Mouse (Mus musculus) erythroid progenitor cell, adult 5-6 weeks (primary cell): Measurements from ENCODE around the gene Pfkl. TPM values are rescaled to one million over a fixed set of nuclear protein-coding genes. Genes with fewer than 3 reads are reported as not detected.
"Not testable (repeated sequence)": the region's sequence is repeated elsewhere in the genome, so short reads cannot be mapped to it uniquely, and the experiment has no call there.

Experiments used
- ATAC-seq: replicated peaks from 2 replicates; pipeline ENCODE4 v1.8.0; 2016; ENCODE audit warnings: moderate number of reproducible peaks, mild to moderate bottlenecking, moderate TSS enrichment, inconsistent platforms; ENCODE audit not compliant: poor library complexity, low FRiP score, severe bottlenecking
- total RNA-seq, 2 experiments: library from RNA; stranded (forward) in 1 of 2; stranded (reverse) in 1 of 2; fragments of 150-400 nt in 1 of 2; fragments of 186-747, 209-891 nt in 1 of 2; gene quantifications; 2 replicates each; pipeline versions ENCODE4 v1.2.3 to v1.2.4; 2015 to 2017; ENCODE audit warnings: low replicate concordance in 2 of 2

Pfkl gene
- total RNA-seq, 2 experiments from 2014 or later, result 0.42 to 9.2 TPM

DNA sequence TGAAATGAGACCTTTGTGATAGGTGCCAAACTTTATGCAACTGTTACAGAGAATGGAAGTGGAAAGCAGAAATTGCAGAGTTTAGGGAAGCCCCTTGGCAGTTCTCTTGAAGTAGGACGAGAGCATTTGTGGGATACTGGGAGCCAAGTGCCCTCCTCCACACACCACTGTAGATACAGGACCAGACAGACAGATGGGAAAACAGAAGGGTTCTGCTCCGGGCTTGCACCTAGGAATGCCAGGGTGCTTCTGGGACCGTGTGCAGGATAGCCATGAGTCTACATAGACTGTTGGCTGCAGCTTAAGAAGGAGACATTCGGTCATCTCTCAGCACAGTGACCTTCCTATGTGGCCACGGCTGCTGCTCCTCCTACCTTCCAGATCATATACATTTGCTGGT lies 35.1 kb downstream of the Pfkl start:
- ATAC-seq, result no peak

DNA sequence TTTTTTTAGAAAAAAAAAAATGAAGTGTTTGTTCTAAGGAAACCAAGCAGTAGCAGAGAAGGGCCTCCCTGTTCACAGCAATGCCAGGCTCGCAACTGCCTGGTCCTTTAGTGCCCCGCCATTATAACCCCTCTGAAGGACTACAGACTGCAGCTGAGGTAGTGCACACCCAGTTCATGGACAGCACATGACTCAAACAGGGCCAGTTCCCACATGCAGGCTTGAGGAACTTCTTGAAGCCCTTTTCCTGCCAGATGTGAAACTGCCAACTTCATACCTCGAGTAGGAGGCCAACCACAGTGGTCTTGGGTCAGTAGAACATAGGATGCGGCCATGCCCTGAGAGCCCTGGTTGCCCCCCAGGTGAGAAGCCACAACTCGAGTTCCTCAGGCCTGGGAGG lies 35.6 kb downstream of the Pfkl start:
- ATAC-seq, result no peak

DNA sequence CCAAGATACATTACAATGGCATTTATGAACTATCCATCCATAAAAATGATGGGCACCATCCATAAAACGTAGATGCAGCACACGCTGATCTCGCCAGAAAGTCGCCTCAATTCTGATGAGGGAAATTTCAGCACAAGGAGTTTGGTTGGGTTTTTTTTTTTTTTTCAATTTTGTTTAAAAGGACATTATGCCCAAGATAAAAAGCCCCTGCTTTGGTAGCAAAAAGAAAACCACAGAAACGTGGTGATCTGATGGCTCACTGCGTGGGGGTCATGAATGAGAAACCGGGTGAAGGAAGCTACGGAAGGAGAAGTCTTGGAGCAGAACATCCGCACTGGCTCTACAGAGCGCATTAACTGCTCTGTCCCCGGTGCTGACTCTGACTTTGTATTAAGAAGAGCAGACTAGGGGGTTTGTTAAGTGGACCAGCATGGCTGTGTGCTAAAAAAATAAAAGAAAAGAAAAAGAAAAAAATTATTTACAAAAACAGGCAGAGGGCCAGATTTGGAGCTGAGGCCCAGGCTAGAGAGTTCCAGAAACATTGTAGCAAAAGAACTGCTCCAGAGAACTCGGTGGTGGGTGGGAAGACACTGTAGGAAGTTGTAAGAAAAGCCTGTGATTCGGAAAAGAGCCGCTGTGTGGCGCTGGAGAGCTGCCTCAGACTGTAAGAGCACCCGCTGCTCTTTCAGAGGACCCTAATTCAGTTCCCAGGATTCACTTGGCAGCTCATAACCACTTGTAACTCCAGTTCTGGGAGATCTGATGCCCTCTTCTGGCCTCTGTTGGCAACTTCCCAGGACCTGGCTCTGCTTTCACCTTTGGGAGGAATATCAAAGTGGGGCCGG lies 38.0 kb downstream of the Pfkl start:
- no peak for ATAC-seq

DNA sequence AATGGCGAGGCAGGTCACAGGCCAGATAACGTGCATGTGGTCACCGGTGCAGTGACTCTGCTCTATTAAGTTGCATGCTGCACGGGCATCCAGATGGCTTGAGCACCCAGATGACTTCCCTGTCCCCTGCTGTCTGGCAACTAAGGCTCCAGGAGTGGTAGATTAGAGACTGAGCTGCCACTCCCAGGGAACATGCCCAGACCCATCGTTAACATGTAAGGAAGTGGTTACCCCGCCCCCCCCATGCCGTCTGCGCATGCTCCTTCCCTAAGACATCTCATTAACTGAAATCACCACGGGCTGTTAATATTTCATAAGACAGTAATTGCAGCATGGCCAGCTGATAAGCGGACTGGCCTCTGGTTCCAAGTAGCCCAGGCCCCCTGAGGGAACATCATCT lies 38.7 kb downstream of the Pfkl start:
- ATAC-seq, result no peak

DNA sequence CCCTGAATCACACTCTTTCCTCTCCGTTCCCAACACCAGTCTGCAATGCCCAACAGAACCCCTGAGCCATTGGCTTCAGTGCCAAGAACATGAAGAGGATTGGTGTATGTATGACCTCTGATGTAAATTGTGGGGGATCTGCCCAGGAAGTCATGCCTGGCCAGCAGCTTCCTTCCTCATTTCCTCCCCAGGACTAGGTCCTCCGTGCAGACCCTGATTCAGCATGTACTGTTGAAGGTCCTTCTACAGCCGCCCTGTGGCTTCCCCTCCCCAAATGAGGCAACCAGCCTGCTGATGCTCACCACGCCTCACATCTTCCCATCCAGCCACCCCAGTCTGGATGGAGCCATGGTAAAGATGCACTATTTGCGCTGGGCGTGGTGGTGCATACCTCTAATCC lies 39.4 kb downstream of the Pfkl start, which contains the start of gene Trpm2:
Trpm2 (minus strand) TSS at position 83 of the 400 bp plus-strand sequence.
- no peak for ATAC-seq

DNA sequence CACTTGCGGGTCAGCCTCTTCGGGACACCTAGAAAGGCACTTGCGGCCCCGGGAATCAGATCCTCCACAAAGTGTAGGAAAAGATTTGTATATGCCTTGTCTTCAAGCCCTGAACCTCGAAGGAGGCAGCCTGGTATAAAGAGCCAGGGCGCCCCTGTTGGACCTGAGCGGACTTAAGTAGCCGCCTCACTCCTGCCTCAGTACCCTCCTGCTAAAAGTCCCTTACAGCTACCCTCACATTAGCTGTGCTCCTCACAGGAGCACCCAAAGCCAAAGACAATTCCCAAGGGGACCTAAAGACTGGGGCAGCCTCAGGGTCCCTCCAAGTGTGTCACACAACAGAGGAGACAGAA lies 39.9 kb downstream of the Pfkl start:
- ATAC-seq, result no peak

DNA sequence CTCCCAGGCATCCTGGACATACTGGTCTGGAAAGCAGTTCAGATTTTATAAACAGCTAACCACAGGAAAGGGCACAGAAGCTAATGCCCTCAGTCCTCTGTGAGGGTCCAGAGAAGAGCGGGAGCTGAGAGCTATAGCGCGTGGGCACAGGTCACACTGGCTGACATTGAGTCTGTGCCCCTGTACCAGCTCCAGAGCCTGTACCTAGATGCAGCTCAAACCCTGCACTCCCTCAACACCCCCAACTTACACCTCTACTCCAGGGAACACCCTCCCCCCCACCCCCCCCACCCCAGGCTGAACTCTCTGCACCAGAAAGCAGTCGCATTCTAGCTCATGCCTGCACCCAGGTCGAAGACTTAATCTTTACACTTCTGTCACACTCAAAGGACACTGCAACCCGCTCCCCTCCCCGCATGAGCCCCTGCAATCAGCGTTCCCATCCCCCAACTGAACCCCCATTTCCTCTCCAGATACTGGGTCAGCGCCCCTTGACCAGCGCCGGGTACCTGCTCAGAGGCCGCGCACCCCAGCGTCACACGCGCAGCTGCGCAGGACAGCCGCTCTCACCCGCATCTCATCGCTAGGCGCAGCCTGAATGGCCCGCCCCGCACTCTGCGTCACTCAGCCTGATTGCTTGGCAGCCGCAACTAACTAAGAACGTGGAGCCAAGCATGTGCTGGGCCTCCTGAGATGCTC lies 40.5 kb downstream of the Pfkl start:
- ATAC-seq, result no peak

DNA sequence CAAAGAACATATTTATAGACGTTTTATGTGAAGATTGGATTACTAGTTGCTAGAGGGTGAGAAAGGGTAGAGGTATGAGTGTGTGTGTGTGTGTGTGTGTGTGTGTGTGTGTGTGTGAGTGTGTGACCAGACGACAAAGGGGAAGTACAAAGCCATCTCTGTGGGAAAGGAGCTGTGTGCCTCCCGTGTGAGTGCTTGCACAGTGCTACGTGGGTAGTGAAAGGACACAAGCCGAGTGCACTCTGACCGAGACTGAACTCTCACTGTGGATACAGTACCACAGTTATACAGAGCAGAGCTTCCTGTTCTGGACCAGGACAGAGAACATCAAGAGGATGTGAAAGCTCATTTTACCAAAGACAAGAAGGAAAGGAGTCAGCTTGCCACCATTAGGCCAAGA lies 45.9 kb downstream of the Pfkl start:
- no peak for ATAC-seq

DNA sequence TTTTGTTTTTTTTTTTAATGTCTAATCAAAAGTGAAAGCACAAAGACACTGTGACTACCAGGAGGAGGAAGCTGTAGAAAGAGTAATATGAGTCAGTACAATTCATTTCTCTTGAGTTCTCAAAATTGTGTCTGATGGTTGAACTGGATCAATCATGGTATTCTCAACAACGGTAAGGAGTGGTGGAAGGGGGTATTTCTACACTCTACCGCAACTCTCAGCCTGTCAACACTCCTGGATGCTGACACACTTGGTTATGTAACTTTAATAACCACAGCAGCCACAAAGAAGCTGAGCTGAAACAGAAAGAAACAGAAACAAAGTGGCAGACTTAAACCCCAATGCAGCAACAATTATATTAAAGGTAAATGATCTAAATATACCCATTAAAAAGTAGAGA lies 47.2 kb downstream of the Pfkl start:
- ATAC-seq, result no peak

DNA sequence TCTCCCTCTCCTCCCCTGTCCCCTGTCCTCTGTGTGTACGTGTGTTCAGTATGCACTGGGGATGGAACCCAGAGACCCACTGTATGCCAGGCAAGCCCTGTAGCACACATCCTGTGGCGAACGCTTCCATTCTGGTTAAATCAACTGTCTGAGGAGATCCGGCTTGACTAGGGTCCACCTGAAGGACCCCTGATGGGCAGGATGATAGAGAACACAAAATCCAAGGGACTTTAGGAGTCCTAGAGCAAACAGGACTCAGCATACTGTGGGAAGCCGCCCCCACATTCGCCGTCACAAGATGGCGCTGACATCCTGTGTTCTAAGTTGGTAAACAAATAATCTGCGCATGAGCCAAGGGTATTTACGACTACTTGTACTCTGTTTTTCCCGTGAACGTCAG lies 59.4 kb downstream of the Pfkl start:
- ATAC-seq, result not testable (repeated sequence)

DNA sequence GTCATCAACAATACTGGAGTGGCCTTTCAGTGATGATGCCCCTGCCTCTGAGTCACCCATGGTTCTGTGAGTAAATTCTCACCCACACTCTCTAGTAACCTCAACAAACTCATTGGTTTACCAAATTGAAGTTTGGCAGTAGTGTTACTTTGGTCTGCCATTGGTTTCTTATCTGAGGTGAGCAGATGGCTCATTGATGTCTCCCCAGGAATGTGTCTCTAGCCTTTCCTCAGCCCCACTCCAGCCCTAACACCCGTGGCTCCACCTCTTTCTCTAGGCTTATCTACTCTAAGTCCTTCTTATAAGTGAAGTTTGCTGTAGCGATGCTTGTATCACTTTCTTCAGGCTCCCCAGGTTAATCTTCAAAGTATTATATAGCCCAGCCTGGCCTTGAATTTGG lies 70.2 kb downstream of the Pfkl start:
- ATAC-seq, result no peak

Other genes starting within 250 kb of the Pfkl start
- not detected in 2 replicates for gene Gm3238, start 238.8 kb downstream of the Pfkl start, total RNA-seq (2015; ENCODE audit: low replicate concordance)
- not detected in 2 replicates for gene Gm3238, start 238.8 kb downstream of the Pfkl start, total RNA-seq (2017; ENCODE audit: low replicate concordance)
- not detected in 2 replicates for gene Gm7138, start 233.1 kb downstream of the Pfkl start, total RNA-seq (2015; ENCODE audit: low replicate concordance)
- gene Gm7138, start 233.1 kb downstream of the Pfkl start, total RNA-seq (2017; ENCODE audit: low replicate concordance), result not detected in 2 replicates
- not detected in 2 replicates for gene Gm3250, start 227.5 kb downstream of the Pfkl start, total RNA-seq (2015; ENCODE audit: low replicate concordance)
- not detected in 2 replicates for gene Gm3250, start 227.5 kb downstream of the Pfkl start, total RNA-seq (2017; ENCODE audit: low replicate concordance)
- gene Gm7137, start 221.9 kb downstream of the Pfkl start, total RNA-seq (2015; ENCODE audit: low replicate concordance), result not detected in 2 replicates
- not detected in 2 replicates for gene Gm7137, start 221.9 kb downstream of the Pfkl start, total RNA-seq (2017; ENCODE audit: low replicate concordance)
- not detected in 2 replicates for gene Gm9639, start 215.0 kb downstream of the Pfkl start, total RNA-seq (2015; ENCODE audit: low replicate concordance)
- not detected in 2 replicates for gene Gm9639, start 215.0 kb downstream of the Pfkl start, total RNA-seq (2017; ENCODE audit: low replicate concordance)
- gene Gm19668, start 210.9 kb downstream of the Pfkl start, total RNA-seq (2015; ENCODE audit: low replicate concordance), result not detected in 2 replicates
- not detected in 2 replicates for gene Gm19668, start 210.9 kb downstream of the Pfkl start, total RNA-seq (2017; ENCODE audit: low replicate concordance)
- not detected in 2 replicates for gene Gm9507, start 198.2 kb downstream of the Pfkl start, total RNA-seq (2015; ENCODE audit: low replicate concordance)
- gene Gm9507, start 198.2 kb downstream of the Pfkl start, total RNA-seq (2017; ENCODE audit: low replicate concordance), result not detected in 2 replicates
- not detected in 2 replicates for gene Gm2696, start 195.4 kb downstream of the Pfkl start, total RNA-seq (2015; ENCODE audit: low replicate concordance)
- not detected in 2 replicates for gene Gm2696, start 195.4 kb downstream of the Pfkl start, total RNA-seq (2017; ENCODE audit: low replicate concordance)
- gene Krtap10-4, start 183.0 kb downstream of the Pfkl start, total RNA-seq (2015; ENCODE audit: low replicate concordance), result not detected in 2 replicates
- not detected in 2 replicates for gene Krtap10-4, start 183.0 kb downstream of the Pfkl start, total RNA-seq (2017; ENCODE audit: low replicate concordance)
- gene Krtap10-10, start 174.1 kb downstream of the Pfkl start, total RNA-seq (2015; ENCODE audit: low replicate concordance), result not detected in 2 replicates
- gene Krtap10-10, start 174.1 kb downstream of the Pfkl start, total RNA-seq (2017; ENCODE audit: low replicate concordance), result not detected in 2 replicates
- not detected in 2 replicates for gene Gm36176, start 163.3 kb downstream of the Pfkl start, total RNA-seq (2015; ENCODE audit: low replicate concordance)
- not detected in 2 replicates for gene Gm36176, start 163.3 kb downstream of the Pfkl start, total RNA-seq (2017; ENCODE audit: low replicate concordance)
- gene Gm10318, start 157.2 kb downstream of the Pfkl start, total RNA-seq (2015; ENCODE audit: low replicate concordance), result not detected in 2 replicates
- gene Gm10318, start 157.2 kb downstream of the Pfkl start, total RNA-seq (2017; ENCODE audit: low replicate concordance), result not detected in 2 replicates
- gene Gm3285, start 148.1 kb downstream of the Pfkl start, total RNA-seq (2015; ENCODE audit: low replicate concordance), result not detected in 2 replicates
- gene Gm3285, start 148.1 kb downstream of the Pfkl start, total RNA-seq (2017; ENCODE audit: low replicate concordance), result not detected in 2 replicates
- gene Lrrc3, start 107.5 kb downstream of the Pfkl start, total RNA-seq (2015; ENCODE audit: low replicate concordance), result not detected in 2 replicates
- gene Lrrc3, start 107.5 kb downstream of the Pfkl start, total RNA-seq (2017; ENCODE audit: low replicate concordance), result not detected in 2 replicates
- 0.42 and 1.1 TPM in 2 replicates for gene Trpm2, start 39.5 kb downstream of the Pfkl start, total RNA-seq (2015; ENCODE audit: low replicate concordance)
- 33.1 and 38.6 TPM in 2 replicates for gene Trpm2, start 39.5 kb downstream of the Pfkl start, total RNA-seq (2017; ENCODE audit: low replicate concordance)
- gene 1810043G02Rik, start 31.6 kb downstream of the Pfkl start, total RNA-seq (2015; ENCODE audit: low replicate concordance), result not detected in 2 replicates
- gene 1810043G02Rik, start 31.6 kb downstream of the Pfkl start, total RNA-seq (2017; ENCODE audit: low replicate concordance), result 0.26 and 3.5 TPM in 2 replicates
- not detected in 2 replicates for gene Dnmt3l, start 31.9 kb upstream of the Pfkl start, total RNA-seq (2015; ENCODE audit: low replicate concordance)
- 1.1 TPM in 1 of 2 replicates, not detected in the other for gene Dnmt3l, start 31.9 kb upstream of the Pfkl start, total RNA-seq (2017; ENCODE audit: low replicate concordance)
- not detected in 2 replicates for gene Aire, start 33.5 kb upstream of the Pfkl start, total RNA-seq (2015; ENCODE audit: low replicate concordance)
- gene Aire, start 33.5 kb upstream of the Pfkl start, total RNA-seq (2017; ENCODE audit: low replicate concordance), result not detected in 2 replicates
- gene Icosl, start 59.2 kb upstream of the Pfkl start, total RNA-seq (2015; ENCODE audit: low replicate concordance), result 2.9 and 3.4 TPM in 2 replicates
- 0.13 and 0.53 TPM in 2 replicates for gene Icosl, start 59.2 kb upstream of the Pfkl start, total RNA-seq (2017; ENCODE audit: low replicate concordance)
- 14.4 and 36.9 TPM in 2 replicates for gene D10Jhu81e, start 159.7 kb upstream of the Pfkl start, total RNA-seq (2015; ENCODE audit: low replicate concordance)
- gene D10Jhu81e, start 159.7 kb upstream of the Pfkl start, total RNA-seq (2017; ENCODE audit: low replicate concordance), result 14.1 and 23.9 TPM in 2 replicates
- gene Pwp2, start 175.1 kb upstream of the Pfkl start, total RNA-seq (2015; ENCODE audit: low replicate concordance), result 2.5 and 2.9 TPM in 2 replicates
- gene Pwp2, start 175.1 kb upstream of the Pfkl start, total RNA-seq (2017; ENCODE audit: low replicate concordance), result 7.8 and 10.1 TPM in 2 replicates
- gene Trappc10, start 234.6 kb upstream of the Pfkl start, total RNA-seq (2015; ENCODE audit: low replicate concordance), result 127 and 132 TPM in 2 replicates
- gene Trappc10, start 234.6 kb upstream of the Pfkl start, total RNA-seq (2017; ENCODE audit: low replicate concordance), result 81.0 and 108 TPM in 2 replicates